Mouse (Mus musculus): ENCODE measurements around the gene B3gnt7. TPM values are rescaled to one million over a fixed set of nuclear protein-coding genes. Genes with fewer than 3 reads are reported as not detected.

The B3gnt7 gene
- polyA plus RNA-seq, 1 experiment from 2014 or later: 9.3 TPM

DNA sequence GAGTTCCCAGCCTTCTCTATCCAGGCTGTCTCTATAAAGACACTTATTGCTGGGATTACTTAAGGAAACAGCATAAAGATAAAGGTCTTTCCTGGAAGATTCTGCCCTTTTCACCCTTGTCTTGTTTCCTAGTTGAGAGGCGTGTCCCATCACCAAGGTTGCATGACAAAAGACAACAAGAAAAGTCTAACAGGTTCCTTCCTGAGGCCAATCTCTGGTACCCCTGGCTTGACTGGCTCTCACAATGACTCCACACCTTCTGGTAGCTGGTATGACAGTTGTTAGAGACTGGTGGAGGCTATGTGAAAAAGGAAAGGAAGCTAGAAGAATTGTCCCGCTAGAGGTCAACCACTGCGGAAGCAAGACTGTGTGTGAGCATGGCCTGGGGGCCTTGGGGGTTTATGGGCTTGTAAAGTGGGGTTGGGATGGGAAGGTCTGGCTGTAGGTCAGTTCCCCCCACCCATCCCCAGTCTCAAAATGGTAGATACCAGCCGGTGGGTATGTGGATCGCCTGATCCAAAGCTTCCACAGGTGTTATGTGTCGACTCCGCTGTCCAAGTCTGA, 6.7 kb downstream of the B3gnt7 start:
- H3K36me3 ChIP-seq (ENCODE audit: control insufficient read depth, insufficient read depth, low read length): no peaks in the 10 kb centered on the region; the same call in 1 of the 2 replicates
- no peak overlapping the region for H3K27ac ChIP-seq (replicated peaks)
- no peak overlapping the region for H3K4me2 ChIP-seq (replicated peaks; ENCODE audit: low read depth)
- no peak for TF ChIP-seq CTCF (IDR thresholded peaks at IDR 0.05; ENCODE audit: low read depth)
- TF ChIP-seq EP300 (optimal IDR thresholded peaks at IDR 0.05): no peak
- no peaks in the 10 kb centered on the region for H3K4me1 ChIP-seq (replicated peaks; ENCODE audit: control insufficient read depth, insufficient read depth)
- no peak overlapping the region for H3K9ac ChIP-seq (ENCODE audit: low read length)
- 86% methylated on average over 7 of the region's 7 CpGs for WGBS
- H3K9me3 ChIP-seq (ENCODE audit: control insufficient read depth, low read length): no peaks in the 10 kb centered on the region
- H3K4me3 ChIP-seq (ENCODE audit: low read depth, low read length): no peak overlapping the region
- no peak for DNase-seq (ENCODE audit: low spot score)
- no peaks in the 10 kb centered on the region for H3K27me3 ChIP-seq (ENCODE audit: control insufficient read depth, insufficient read depth, low read length)
- no peak for ATAC-seq (ENCODE audit: low FRiP score, low TSS enrichment)

- no peaks in the 10 kb centered on the region; the same call in 1 of the 2 replicates for H3K36me3 ChIP-seq (ENCODE audit: control insufficient read depth, insufficient read depth, low read length)
- H3K9ac ChIP-seq (ENCODE audit: low read length): no peak overlapping the region
- 47% methylated on average over 15 of the region's 15 CpGs for WGBS
- no peak overlapping the region for H3K4me3 ChIP-seq (ENCODE audit: low read depth, low read length)
- TF ChIP-seq CTCF (IDR thresholded peaks at IDR 0.05; ENCODE audit: low read depth) (no peak), EP300 (optimal IDR thresholded peaks at IDR 0.05) (no peak)
- no peak overlapping the region for H3K27ac ChIP-seq (replicated peaks)
- H3K27me3 ChIP-seq (ENCODE audit: control insufficient read depth, insufficient read depth, low read length): no peaks in the 10 kb centered on the region
- no peak overlapping the region for H3K4me2 ChIP-seq (replicated peaks; ENCODE audit: low read depth)
- no peak for DNase-seq (ENCODE audit: low spot score)
- ATAC-seq (ENCODE audit: low FRiP score, low TSS enrichment): no peak
- no peaks in the 10 kb centered on the region for H3K9me3 ChIP-seq (ENCODE audit: control insufficient read depth, low read length)
- H3K4me1 ChIP-seq (replicated peaks; ENCODE audit: control insufficient read depth, insufficient read depth): no peaks in the 10 kb centered on the region
Measured at GRCm38 (mm10) chr1:86310536-86311310, 8.1 kb downstream of the B3gnt7 start.

DNA sequence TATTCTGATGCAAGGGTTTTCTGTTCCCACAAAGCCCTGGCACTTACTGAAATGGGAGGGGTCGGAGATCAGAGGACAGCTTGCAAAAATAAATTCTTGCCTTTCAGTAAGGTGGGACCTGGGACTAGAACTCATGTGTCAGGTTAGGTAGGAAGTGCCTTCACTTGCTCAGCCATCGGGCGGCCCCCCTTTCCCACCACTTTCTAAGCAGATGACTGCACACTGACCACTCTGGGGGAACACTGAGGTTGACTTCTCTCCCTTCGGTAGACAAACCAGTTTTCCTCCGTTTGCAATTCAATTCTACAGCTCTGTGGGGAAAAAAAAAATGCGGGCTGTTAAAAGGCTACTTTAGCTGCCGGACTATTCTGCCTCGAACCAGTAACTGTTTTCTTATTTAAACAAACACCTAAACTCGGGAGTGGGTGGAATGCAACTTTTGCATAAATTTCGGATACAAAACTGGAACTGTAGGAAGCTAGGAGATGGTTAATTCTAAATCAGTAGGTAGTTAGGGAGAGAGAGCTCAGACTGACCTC, 8.9 kb downstream of the B3gnt7 start:
- DNase-seq (ENCODE audit: low spot score) (no peak), ATAC-seq (ENCODE audit: low FRiP score, low TSS enrichment) (no peak)
- H3K9me3 ChIP-seq (ENCODE audit: control insufficient read depth, low read length): no peaks in the 10 kb centered on the region
- H3K36me3 ChIP-seq (ENCODE audit: control insufficient read depth, insufficient read depth, low read length): no peaks in the 10 kb centered on the region; the same call in 1 of the 2 replicates
- no peaks in the 10 kb centered on the region for H3K27me3 ChIP-seq (ENCODE audit: control insufficient read depth, insufficient read depth, low read length)
- no peak for TF ChIP-seq EP300 (optimal IDR thresholded peaks at IDR 0.05)
- TF ChIP-seq CTCF (IDR thresholded peaks at IDR 0.05; ENCODE audit: low read depth): no peak
- H3K4me3 ChIP-seq (ENCODE audit: low read depth, low read length): no peak overlapping the region
- no peak overlapping the region for H3K27ac ChIP-seq (replicated peaks)
- H3K4me2 ChIP-seq (replicated peaks; ENCODE audit: low read depth): no peak overlapping the region
- H3K9ac ChIP-seq (ENCODE audit: low read length): no peak overlapping the region
- 40% methylated on average over 10 of the region's 10 CpGs for WGBS
- H3K4me1 ChIP-seq (replicated peaks; ENCODE audit: control insufficient read depth, insufficient read depth): no peaks in the 10 kb centered on the region

- Histone ChIP-seq H3K9ac (ENCODE audit: low read length) (no peak overlapping the region), H3K9me3 (ENCODE audit: control insufficient read depth, low read length) (no peaks in the 10 kb centered on the region), H3K36me3 (ENCODE audit: control insufficient read depth, insufficient read depth, low read length) (no peaks in the 10 kb centered on the region; the same call in 1 of the 2 replicates), H3K27me3 (ENCODE audit: control insufficient read depth, insufficient read depth, low read length) (no peaks in the 10 kb centered on the region), H3K27ac (replicated peaks) (no peak overlapping the region), H3K4me2 (replicated peaks; ENCODE audit: low read depth) (no peak overlapping the region), H3K4me3 (ENCODE audit: low read depth, low read length) (no peak overlapping the region), H3K4me1 (replicated peaks; ENCODE audit: control insufficient read depth, insufficient read depth) (no peaks in the 10 kb centered on the region)
- 61% methylated on average over 3 of the region's 3 CpGs for WGBS
- TF ChIP-seq CTCF (IDR thresholded peaks at IDR 0.05; ENCODE audit: low read depth) (no peak), EP300 (optimal IDR thresholded peaks at IDR 0.05) (no peak)
- DNase-seq (ENCODE audit: low spot score): no peak
- ATAC-seq (ENCODE audit: low FRiP score, low TSS enrichment): no peak
Measured at GRCm38 (mm10) chr1:86312269-86312668, 9.6 kb downstream of the B3gnt7 start.

DNA sequence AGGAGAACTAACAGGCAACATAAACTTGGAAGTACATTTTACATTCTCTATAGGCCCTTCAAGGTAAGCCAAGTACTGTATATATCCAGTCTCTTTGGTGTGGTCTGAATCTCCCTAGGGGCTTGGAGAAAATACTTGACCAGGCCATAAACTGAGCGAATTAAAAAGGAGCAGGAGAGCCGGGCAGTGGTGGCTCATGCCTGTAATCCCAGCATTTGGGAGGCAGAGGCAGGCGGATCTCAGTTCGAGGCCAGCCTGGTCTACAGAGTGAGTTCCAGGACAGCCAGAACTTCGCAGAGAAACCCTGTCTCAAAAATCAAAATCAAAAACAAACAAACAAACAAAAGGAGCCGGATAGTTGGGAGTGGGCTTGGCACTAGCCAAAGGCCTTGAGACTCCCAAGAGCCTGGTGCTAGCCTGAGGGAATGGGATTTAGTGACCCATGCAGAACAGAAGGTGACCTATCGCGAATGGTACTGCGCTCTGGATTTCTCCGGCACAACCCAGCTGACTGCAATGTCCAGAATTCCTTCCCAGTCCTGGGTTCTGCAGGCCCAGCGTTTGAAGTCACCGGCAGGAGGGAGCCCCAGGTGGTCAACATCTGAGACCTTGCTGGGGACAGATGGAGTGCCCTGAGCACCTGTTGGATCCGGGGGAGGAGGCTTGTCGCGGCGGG, 10.6 kb downstream of the B3gnt7 start:
- Histone ChIP-seq H3K4me1 (replicated peaks; ENCODE audit: control insufficient read depth, insufficient read depth) (no peaks in the 10 kb centered on the region), H3K9ac (ENCODE audit: low read length) (no peak overlapping the region), H3K9me3 (ENCODE audit: control insufficient read depth, low read length) (no peaks in the 10 kb centered on the region), H3K27ac (replicated peaks) (no peak overlapping the region), H3K4me2 (replicated peaks; ENCODE audit: low read depth) (no peak overlapping the region), H3K27me3 (ENCODE audit: control insufficient read depth, insufficient read depth, low read length) (no peaks in the 10 kb centered on the region), H3K4me3 (ENCODE audit: low read depth, low read length) (no peak overlapping the region), H3K36me3 (ENCODE audit: control insufficient read depth, insufficient read depth, low read length) (no peaks in the 10 kb centered on the region)
- DNase-seq (ENCODE audit: low spot score) (no peak), ATAC-seq (ENCODE audit: low FRiP score, low TSS enrichment) (0 out of 2 replicates have a peak, but pooled peaks have one; percentile 15)
- WGBS: 53% methylated on average over 16 of the region's 16 CpGs
- TF ChIP-seq CTCF (IDR thresholded peaks at IDR 0.05; ENCODE audit: low read depth) (no peak), EP300 (optimal IDR thresholded peaks at IDR 0.05) (no peak)

Measured in stomach, postnatal 0 days (tissue).